Mouse (Mus musculus): ENCODE results near the gene Tmem269. TPM values are rescaled to one million over a fixed set of nuclear protein-coding genes. Genes with fewer than 3 reads are reported as not detected.

Tmem269 gene
- total RNA-seq, 1 experiment: not detected

DNA sequence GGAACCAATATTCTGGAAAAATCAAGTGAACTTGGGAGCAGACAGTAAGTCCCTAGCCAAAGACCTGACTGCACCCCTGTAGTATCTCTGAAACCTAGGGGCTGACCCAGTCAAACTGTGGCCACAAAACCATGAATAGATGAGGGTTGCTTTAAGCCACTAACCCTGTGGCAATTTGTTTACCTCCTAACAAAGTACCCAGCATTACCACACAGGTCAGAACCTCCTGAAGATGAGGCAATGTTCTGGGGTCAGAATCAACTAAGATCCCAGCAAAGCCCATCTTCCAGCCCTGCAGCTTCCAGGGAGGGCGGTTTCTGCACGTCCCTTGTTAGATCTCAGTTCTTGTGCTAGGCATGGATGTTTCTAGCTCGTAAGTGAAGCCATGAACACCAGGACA is 6.5 kb upstream of the Tmem269 start:
- Histone ChIP-seq H3K4me3 (ENCODE audit: insufficient read depth in 1 of 2, low read depth in 1 of 2, low read length in 2 of 2, poor library complexity in 1 of 2, severe bottlenecking in 1 of 2) (no peak overlapping the region), H3K27ac (ENCODE audit: insufficient read depth, low read depth, low read length, poor library complexity, severe bottlenecking) (no peak overlapping the region), H3K9ac (ENCODE audit: insufficient read depth, low read depth, low read length, poor library complexity, severe bottlenecking) (no peak overlapping the region), H3K9me3 (ENCODE audit: control insufficient read depth, insufficient read depth, low read depth, low read length) (no peaks in the 10 kb centered on the region), H3K4me1 (ENCODE audit: control insufficient read depth in 2 of 2, insufficient read depth in 2 of 2, low read length in 2 of 2, poor library complexity in 1 of 2) (no peaks in the 10 kb centered on the region), H3K36me3 (ENCODE audit: control insufficient read depth, insufficient read depth, low read length, poor library complexity, severe bottlenecking) (peaks cover 23% of the 10 kb centered on the region)
- DNase-seq (ENCODE audit: low read depth, low spot score): no peak
- in situ Hi-C loops (cut with MboI; ENCODE audit: low sequenced_read_pairs in 2 of 2, unreplicated experiment in 2 of 2): no loop called here
- no peak for TF ChIP-seq ZNF384 (IDR thresholded peaks at IDR 0.05; ENCODE audit: low read depth, low read length)
- TF ChIP-seq HCFC1 (IDR thresholded peaks at IDR 0.05; ENCODE audit: borderline replicate concordance, insufficient read depth, low read length): no peak
- TF ChIP-seq CHD2 (IDR thresholded peaks at IDR 0.05; ENCODE audit: low read depth, low read length): no peak
- no peak for TF ChIP-seq ZC3H11A (IDR thresholded peaks at IDR 0.05; ENCODE audit: borderline replicate concordance, low read depth, low read length)
- TF ChIP-seq MAFK (IDR thresholded peaks at IDR 0.05; ENCODE audit: insufficient read depth, low read depth, low read length): no peak

DNA sequence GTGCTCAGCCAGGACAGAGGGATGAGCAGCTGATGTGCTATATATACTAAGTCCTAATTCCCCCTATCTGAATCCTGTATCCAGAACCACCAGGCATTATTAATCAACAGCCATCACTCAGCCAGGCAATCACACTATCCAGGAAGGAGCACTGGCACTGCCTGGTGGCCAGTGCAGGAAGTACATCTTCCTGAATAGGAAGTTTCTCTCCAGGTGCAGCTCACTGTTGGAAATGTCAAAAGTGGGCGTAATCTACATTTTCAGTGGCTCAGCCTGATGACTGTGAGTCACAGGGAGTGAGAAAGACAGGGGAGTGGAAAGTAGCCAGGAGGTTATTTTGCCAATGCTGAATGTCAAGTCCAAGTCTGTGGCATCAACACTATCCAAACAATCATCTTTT is 5.7 kb upstream of the Tmem269 start:
- Histone ChIP-seq H3K4me1 (ENCODE audit: control insufficient read depth in 2 of 2, insufficient read depth in 2 of 2, low read length in 2 of 2, poor library complexity in 1 of 2) (0 out of 4 replicates have a peak, but pooled peaks cover 0 to 2% of the 10 kb centered on the region in 2 experiments), H3K27ac (ENCODE audit: insufficient read depth, low read depth, low read length, poor library complexity, severe bottlenecking) (no peak overlapping the region), H3K9me3 (ENCODE audit: control insufficient read depth, insufficient read depth, low read depth, low read length) (no peaks in the 10 kb centered on the region), H3K4me3 (ENCODE audit: insufficient read depth in 1 of 2, low read depth in 1 of 2, low read length in 2 of 2, poor library complexity in 1 of 2, severe bottlenecking in 1 of 2) (no peak overlapping the region), H3K9ac (ENCODE audit: insufficient read depth, low read depth, low read length, poor library complexity, severe bottlenecking) (no peak overlapping the region), H3K36me3 (ENCODE audit: control insufficient read depth, insufficient read depth, low read length, poor library complexity, severe bottlenecking) (peaks cover 23% of the 10 kb centered on the region)
- TF ChIP-seq ZNF384 (IDR thresholded peaks at IDR 0.05; ENCODE audit: low read depth, low read length) (peak; percentile 4), ZC3H11A (IDR thresholded peaks at IDR 0.05; ENCODE audit: borderline replicate concordance, low read depth, low read length) (0 out of 2 replicates have a peak, but pooled peaks have one; percentile 36), MAFK (IDR thresholded peaks at IDR 0.05; ENCODE audit: insufficient read depth, low read depth, low read length) (no peak)
- DNase-seq (ENCODE audit: low read depth, low spot score): peak; percentile 68
- in situ Hi-C loops (cut with MboI; ENCODE audit: low sequenced_read_pairs in 2 of 2, unreplicated experiment in 2 of 2): no loop called here

DNA sequence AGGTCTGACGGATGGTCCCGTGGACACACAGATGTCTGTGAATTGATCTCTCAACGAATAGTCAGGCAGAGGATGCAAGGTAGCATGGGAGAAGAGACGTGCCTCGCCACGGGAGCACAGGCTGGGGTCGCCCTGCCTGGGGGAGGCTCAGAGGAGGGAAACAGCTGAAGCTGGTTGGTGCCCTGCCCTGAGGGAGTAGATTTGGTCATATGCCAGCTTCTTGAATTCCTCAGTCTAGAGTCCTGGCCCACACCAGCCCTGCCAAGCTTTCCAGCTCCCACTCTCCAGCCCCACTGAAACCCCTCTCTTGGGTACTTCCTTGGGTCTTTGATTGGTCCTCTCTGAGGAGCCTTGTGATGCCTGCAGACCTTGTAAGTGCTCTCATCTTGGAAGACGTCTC is 1.4 kb downstream of the Tmem269 start:
- TF ChIP-seq HCFC1 (IDR thresholded peaks at IDR 0.05; ENCODE audit: borderline replicate concordance, insufficient read depth, low read length): no peak
- no peak for TF ChIP-seq ZC3H11A (IDR thresholded peaks at IDR 0.05; ENCODE audit: borderline replicate concordance, low read depth, low read length)
- no peak for TF ChIP-seq MAFK (IDR thresholded peaks at IDR 0.05; ENCODE audit: insufficient read depth, low read depth, low read length)
- no peak for TF ChIP-seq CHD2 (IDR thresholded peaks at IDR 0.05; ENCODE audit: low read depth, low read length)
- no peak for TF ChIP-seq ZNF384 (IDR thresholded peaks at IDR 0.05; ENCODE audit: low read depth, low read length)
- in situ Hi-C loops (cut with MboI; ENCODE audit: low sequenced_read_pairs in 2 of 2, unreplicated experiment in 2 of 2): no loop called here
- Histone ChIP-seq H3K27ac (ENCODE audit: insufficient read depth, low read depth, low read length, poor library complexity, severe bottlenecking) (no peak overlapping the region), H3K4me3 (ENCODE audit: insufficient read depth in 1 of 2, low read depth in 1 of 2, low read length in 2 of 2, poor library complexity in 1 of 2, severe bottlenecking in 1 of 2) (no peak overlapping the region), H3K36me3 (ENCODE audit: control insufficient read depth, insufficient read depth, low read length, poor library complexity, severe bottlenecking) (no peaks in the 10 kb centered on the region), H3K9ac (ENCODE audit: insufficient read depth, low read depth, low read length, poor library complexity, severe bottlenecking) (no peak overlapping the region), H3K4me1 (ENCODE audit: control insufficient read depth in 2 of 2, insufficient read depth in 2 of 2, low read length in 2 of 2, poor library complexity in 1 of 2) (0 out of 4 replicates have a peak, but pooled peaks cover 0 to 2% of the 10 kb centered on the region in 2 experiments), H3K9me3 (ENCODE audit: control insufficient read depth, insufficient read depth, low read depth, low read length) (no peaks in the 10 kb centered on the region)
- DNase-seq (ENCODE audit: low read depth, low spot score): no peak

DNA sequence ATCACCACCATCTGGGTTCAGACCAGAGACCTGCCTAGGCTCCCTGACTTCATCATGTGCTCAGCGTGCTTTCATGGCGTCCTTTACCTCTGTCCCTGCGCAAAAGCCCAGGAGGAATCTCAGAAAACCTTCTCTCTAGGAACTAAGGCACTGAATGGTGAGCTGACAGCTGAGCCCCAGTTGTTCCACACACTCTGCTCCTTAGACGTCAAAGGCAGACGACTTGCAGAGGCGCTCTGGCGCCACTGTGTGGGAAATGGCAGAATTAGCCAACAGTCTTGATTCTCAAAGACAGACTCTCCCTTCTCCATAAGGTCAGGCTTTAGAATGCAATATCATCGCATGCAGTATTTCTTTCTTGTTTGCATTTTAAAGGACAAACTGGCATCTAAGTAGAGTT is 13.3 kb downstream of the Tmem269 start:
- Histone ChIP-seq H3K27ac (ENCODE audit: insufficient read depth, low read depth, low read length, poor library complexity, severe bottlenecking) (no peak overlapping the region), H3K9ac (ENCODE audit: insufficient read depth, low read depth, low read length, poor library complexity, severe bottlenecking) (no peak overlapping the region), H3K4me3 (ENCODE audit: insufficient read depth in 1 of 2, low read depth in 1 of 2, low read length in 2 of 2, poor library complexity in 1 of 2, severe bottlenecking in 1 of 2) (no peak overlapping the region), H3K9me3 (ENCODE audit: control insufficient read depth, insufficient read depth, low read depth, low read length) (no peaks in the 10 kb centered on the region), H3K4me1 (ENCODE audit: control insufficient read depth in 2 of 2, insufficient read depth in 2 of 2, low read length in 2 of 2, poor library complexity in 1 of 2) (0 out of 4 replicates have a peak, but pooled peaks cover 0 to 4% of the 10 kb centered on the region in 2 experiments), H3K36me3 (ENCODE audit: control insufficient read depth, insufficient read depth, low read length, poor library complexity, severe bottlenecking) (no peaks in the 10 kb centered on the region; the same call in 1 of the 2 replicates)
- in situ Hi-C loops (cut with MboI; ENCODE audit: low sequenced_read_pairs in 2 of 2, unreplicated experiment in 2 of 2): no loop called here
- peak; percentile 42; the same call in 1 of the 2 replicates for TF ChIP-seq ZC3H11A (IDR thresholded peaks at IDR 0.05; ENCODE audit: borderline replicate concordance, low read depth, low read length)
- TF ChIP-seq ZNF384 (IDR thresholded peaks at IDR 0.05; ENCODE audit: low read depth, low read length): no peak
- no peak for TF ChIP-seq HCFC1 (IDR thresholded peaks at IDR 0.05; ENCODE audit: borderline replicate concordance, insufficient read depth, low read length)
- DNase-seq (ENCODE audit: low read depth, low spot score): no peak

DNA sequence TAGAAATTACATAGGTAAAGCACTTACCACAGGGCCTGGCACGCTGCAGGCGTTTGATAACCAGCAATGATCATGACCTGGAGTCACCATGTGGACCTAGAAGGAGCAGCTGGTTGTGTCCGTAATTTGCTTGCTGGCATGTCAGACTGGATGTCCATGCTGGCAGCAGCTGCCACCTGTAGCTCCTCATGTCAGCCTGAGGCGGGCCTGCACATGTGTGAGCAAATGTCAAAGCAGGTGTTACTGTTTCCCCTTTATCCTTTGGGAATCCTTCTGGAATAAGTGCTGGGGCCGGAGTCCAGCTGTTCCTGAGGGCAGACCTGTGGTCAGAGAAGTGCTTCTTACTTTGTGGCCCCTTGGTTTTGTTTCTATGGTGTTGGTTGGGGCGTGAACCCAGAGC is 19.9 kb downstream of the Tmem269 start:
- TF ChIP-seq MAFK (IDR thresholded peaks at IDR 0.05; ENCODE audit: insufficient read depth, low read depth, low read length) (no peak), HCFC1 (IDR thresholded peaks at IDR 0.05; ENCODE audit: borderline replicate concordance, insufficient read depth, low read length) (no peak), CHD2 (IDR thresholded peaks at IDR 0.05; ENCODE audit: low read depth, low read length) (no peak), ZNF384 (IDR thresholded peaks at IDR 0.05; ENCODE audit: low read depth, low read length) (no peak), ZC3H11A (IDR thresholded peaks at IDR 0.05; ENCODE audit: borderline replicate concordance, low read depth, low read length) (no peak)
- no peak for DNase-seq (ENCODE audit: low read depth, low spot score)
- in situ Hi-C loops (cut with MboI; ENCODE audit: low sequenced_read_pairs in 2 of 2, unreplicated experiment in 2 of 2): no loop called here
- Histone ChIP-seq H3K36me3 (ENCODE audit: control insufficient read depth, insufficient read depth, low read length, poor library complexity, severe bottlenecking) (no peaks in the 10 kb centered on the region; the same call in 1 of the 2 replicates), H3K4me3 (ENCODE audit: insufficient read depth in 1 of 2, low read depth in 1 of 2, low read length in 2 of 2, poor library complexity in 1 of 2, severe bottlenecking in 1 of 2) (no peak overlapping the region), H3K27ac (ENCODE audit: insufficient read depth, low read depth, low read length, poor library complexity, severe bottlenecking) (no peak overlapping the region), H3K9ac (ENCODE audit: insufficient read depth, low read depth, low read length, poor library complexity, severe bottlenecking) (no peak overlapping the region), H3K4me1 (ENCODE audit: control insufficient read depth in 2 of 2, insufficient read depth in 2 of 2, low read length in 2 of 2, poor library complexity in 1 of 2) (peaks cover 2 to 6% of the 10 kb centered on the region in 2 experiments; a peak in 2 of 4 replicates), H3K9me3 (ENCODE audit: control insufficient read depth, insufficient read depth, low read depth, low read length) (no peaks in the 10 kb centered on the region)

Data from ES-E14 (cell line).